16 mouse cellular contexts compared by ENCODE assay signal in genomic region chr8:79490739-79491138, GRCm38 (mm10).
A peak's percentile ranks its signal among the peaks of the same experiment; 100 is the strongest.
DNase-seq lines count a peak whose midpoint lies in the region; ATAC-seq and TF ChIP-seq lines count a peak whose summit lies in the region.
"Had no signal": no experiment of that assay in that cellular context is flagged by ENCODE, and none has a peak within 500 bp of the region (broad histone marks: within the 10 kb centered on the region; RNA-seq: fewer than 3 reads in every experiment).

No protein-coding gene starts in this region.

- H3K27ac ChIP-seq in forebrain, embryonic 13.5 days, result no peak overlapping the region
- no peak overlapping the region for H3K27ac ChIP-seq in forebrain, embryonic 12.5 days
- H3K27ac ChIP-seq in intestine, embryonic 14.5 days (ENCODE audit: low read depth), result peak overlapping the region; percentile 40; the same call in 1 of the 2 replicates
- H3K27ac ChIP-seq in intestine, postnatal 0 days (ENCODE audit: low read depth, low read length), result no peak overlapping the region
- H3K27ac ChIP-seq in midbrain, postnatal 0 days (ENCODE audit: low read depth, low read length), result no peak overlapping the region
- no peak overlapping the region for H3K27ac ChIP-seq in midbrain, embryonic 11.5 days (ENCODE audit: low read depth, low read length)
- no peak overlapping the region for H3K27ac ChIP-seq in neural tube, embryonic 12.5 days
- H3K27ac ChIP-seq: limb, embryonic 13.5 days; liver, embryonic 14.5 days; midbrain, embryonic 12.5 days; stomach, embryonic 15.5 days had no signal

- 16% methylated on average over 4 of the region's 4 CpGs for WGBS in forebrain, embryonic 13.5 days
- 26% methylated on average over 4 of the region's 4 CpGs for WGBS in forebrain, embryonic 12.5 days
- 37% methylated on average over 4 of the region's 4 CpGs for WGBS in intestine, embryonic 14.5 days
- 30% methylated on average over 4 of the region's 4 CpGs for WGBS in intestine, postnatal 0 days
- 16% methylated on average over 4 of the region's 4 CpGs for WGBS in midbrain, postnatal 0 days
- 23% methylated on average over 4 of the region's 4 CpGs for WGBS in midbrain, embryonic 11.5 days
- WGBS in neural tube, embryonic 12.5 days, result 17% methylated on average over 4 of the region's 4 CpGs

- H3K36me3 ChIP-seq in forebrain, embryonic 13.5 days (ENCODE audit: poor library complexity, severe bottlenecking), result no peaks in the 10 kb centered on the region
- H3K36me3 ChIP-seq in forebrain, embryonic 12.5 days (replicated peaks), result no peaks in the 10 kb centered on the region
- no peaks in the 10 kb centered on the region for H3K36me3 ChIP-seq in intestine, embryonic 14.5 days (ENCODE audit: control insufficient read depth, insufficient read depth, low read length)
- no peaks in the 10 kb centered on the region for H3K36me3 ChIP-seq in intestine, postnatal 0 days (ENCODE audit: control insufficient read depth, insufficient read depth)
- no peaks in the 10 kb centered on the region for H3K36me3 ChIP-seq in midbrain, postnatal 0 days (ENCODE audit: insufficient read depth, low read length)
- no peaks in the 10 kb centered on the region for H3K36me3 ChIP-seq in midbrain, embryonic 11.5 days (ENCODE audit: control insufficient read depth, insufficient read depth, low read length)
- no peaks in the 10 kb centered on the region for H3K36me3 ChIP-seq in neural tube, embryonic 12.5 days
- H3K36me3 ChIP-seq: heart, embryonic 12.5 days; limb, embryonic 13.5 days; midbrain, embryonic 12.5 days; stomach, embryonic 15.5 days had no signal

- no peaks in the 10 kb centered on the region for H3K9me3 ChIP-seq in forebrain, embryonic 13.5 days (replicated peaks)
- no peaks in the 10 kb centered on the region for H3K9me3 ChIP-seq in forebrain, embryonic 12.5 days
- H3K9me3 ChIP-seq in intestine, embryonic 14.5 days (ENCODE audit: control insufficient read depth, low read length), result no peaks in the 10 kb centered on the region
- H3K9me3 ChIP-seq in intestine, postnatal 0 days (ENCODE audit: control insufficient read depth), result no peaks in the 10 kb centered on the region
- H3K9me3 ChIP-seq in midbrain, postnatal 0 days (ENCODE audit: low read length), result no peaks in the 10 kb centered on the region
- H3K9me3 ChIP-seq in midbrain, embryonic 11.5 days (ENCODE audit: control insufficient read depth, low read length), result no peaks in the 10 kb centered on the region
- no peaks in the 10 kb centered on the region for H3K9me3 ChIP-seq in neural tube, embryonic 12.5 days
- H3K9me3 ChIP-seq: heart, embryonic 12.5 days; limb, embryonic 13.5 days; midbrain, embryonic 12.5 days; stomach, embryonic 15.5 days had no signal

- no peak overlapping the region for H3K4me2 ChIP-seq in forebrain, embryonic 13.5 days
- H3K4me2 ChIP-seq in forebrain, embryonic 12.5 days, result no peak overlapping the region
- no peak overlapping the region for H3K4me2 ChIP-seq in intestine, embryonic 14.5 days (ENCODE audit: low read length)
- no peak overlapping the region for H3K4me2 ChIP-seq in intestine, postnatal 0 days (replicated peaks; ENCODE audit: low read depth)
- H3K4me2 ChIP-seq in midbrain, postnatal 0 days (ENCODE audit: low read depth, low read length, poor library complexity, severe bottlenecking), result no peak overlapping the region
- H3K4me2 ChIP-seq in midbrain, embryonic 11.5 days, result no peak overlapping the region
- no peak overlapping the region for H3K4me2 ChIP-seq in neural tube, embryonic 12.5 days (replicated peaks)
- H3K4me2 ChIP-seq: heart, embryonic 12.5 days; limb, embryonic 13.5 days; midbrain, embryonic 12.5 days; stomach, embryonic 15.5 days had no signal

- peak; percentile 41 for DNase-seq in intestine, embryonic 14.5 days (ENCODE audit: low spot score)
- DNase-seq in midbrain, postnatal 0 days (ENCODE audit: low spot score), result peak; percentile 36
- no peak for DNase-seq in midbrain, embryonic 11.5 days (ENCODE audit: low spot score, missing footprints)
- DNase-seq in testis, postnatal 10 days (ENCODE audit: low spot score), result no peak
- DNase-seq: gastrocnemius, postnatal 36 days; kidney, adult 11 months had no signal

- H3K4me3 ChIP-seq in forebrain, embryonic 13.5 days, result no peak overlapping the region
- H3K4me3 ChIP-seq in forebrain, embryonic 12.5 days (replicated peaks), result no peak overlapping the region
- no peak overlapping the region for H3K4me3 ChIP-seq in intestine, embryonic 14.5 days (ENCODE audit: low read depth, low read length)
- H3K4me3 ChIP-seq in intestine, postnatal 0 days (ENCODE audit: low read depth, low read length), result no peak overlapping the region
- H3K4me3 ChIP-seq in midbrain, postnatal 0 days (ENCODE audit: low read depth, low read length), result no peak overlapping the region
- no peak overlapping the region for H3K4me3 ChIP-seq in midbrain, embryonic 11.5 days (ENCODE audit: low read depth, low read length)
- H3K4me3 ChIP-seq in neural tube, embryonic 12.5 days, result no peak overlapping the region
- H3K4me3 ChIP-seq: erythroblast, embryonic 14.5 days; heart, embryonic 12.5 days; limb, embryonic 13.5 days; midbrain, embryonic 12.5 days; stomach, embryonic 15.5 days had no signal

- TF ChIP-seq CTCF in intestine, postnatal 0 days (IDR thresholded peaks at IDR 0.05; ENCODE audit: low read depth), result no peak
- TF ChIP-seq CTCF in midbrain, postnatal 0 days (IDR thresholded peaks at IDR 0.05), result no peak

- peaks cover 7% of the 10 kb centered on the region for H3K4me1 ChIP-seq in forebrain, embryonic 13.5 days
- H3K4me1 ChIP-seq in forebrain, embryonic 12.5 days, result peaks cover 5% of the 10 kb centered on the region
- peaks cover 6% of the 10 kb centered on the region; the same call in 1 of the 2 replicates for H3K4me1 ChIP-seq in intestine, embryonic 14.5 days (replicated peaks; ENCODE audit: control insufficient read depth, insufficient read depth, low read length)
- H3K4me1 ChIP-seq in intestine, postnatal 0 days (replicated peaks; ENCODE audit: control insufficient read depth, insufficient read depth, low read length), result no peaks in the 10 kb centered on the region
- no peaks in the 10 kb centered on the region for H3K4me1 ChIP-seq in midbrain, postnatal 0 days (ENCODE audit: insufficient read depth, low read length)
- H3K4me1 ChIP-seq in midbrain, embryonic 11.5 days (ENCODE audit: control insufficient read depth, insufficient read depth, low read length), result no peaks in the 10 kb centered on the region; the same call in 1 of the 2 replicates
- no peaks in the 10 kb centered on the region for H3K4me1 ChIP-seq in neural tube, embryonic 12.5 days
- H3K4me1 ChIP-seq: stomach, embryonic 15.5 days had no signal

- no peak overlapping the region for H3K9ac ChIP-seq in forebrain, embryonic 13.5 days
- no peak overlapping the region for H3K9ac ChIP-seq in forebrain, embryonic 12.5 days
- H3K9ac ChIP-seq in intestine, embryonic 14.5 days (ENCODE audit: low read length), result no peak overlapping the region
- H3K9ac ChIP-seq in intestine, postnatal 0 days (ENCODE audit: low read depth, low read length), result no peak overlapping the region
- no peak overlapping the region for H3K9ac ChIP-seq in midbrain, postnatal 0 days (replicated peaks; ENCODE audit: low read length, poor library complexity, severe bottlenecking)
- no peak overlapping the region for H3K9ac ChIP-seq in midbrain, embryonic 11.5 days (ENCODE audit: low read length)
- no peak overlapping the region for H3K9ac ChIP-seq in neural tube, embryonic 12.5 days
- H3K9ac ChIP-seq: heart, embryonic 12.5 days; limb, embryonic 13.5 days; liver, embryonic 14.5 days; midbrain, embryonic 12.5 days; stomach, embryonic 15.5 days had no signal

- H3K27me3 ChIP-seq in forebrain, embryonic 13.5 days, result no peaks in the 10 kb centered on the region
- no peaks in the 10 kb centered on the region for H3K27me3 ChIP-seq in forebrain, embryonic 12.5 days
- H3K27me3 ChIP-seq in intestine, embryonic 14.5 days (replicated peaks; ENCODE audit: control insufficient read depth, insufficient read depth, low read length), result no peaks in the 10 kb centered on the region
- no peaks in the 10 kb centered on the region for H3K27me3 ChIP-seq in intestine, postnatal 0 days (replicated peaks; ENCODE audit: control insufficient read depth, insufficient read depth, low read length)
- no peaks in the 10 kb centered on the region for H3K27me3 ChIP-seq in midbrain, postnatal 0 days (ENCODE audit: insufficient read depth, low read length)
- no peaks in the 10 kb centered on the region for H3K27me3 ChIP-seq in midbrain, embryonic 11.5 days (ENCODE audit: control insufficient read depth, insufficient read depth, low read length)
- no peaks in the 10 kb centered on the region for H3K27me3 ChIP-seq in neural tube, embryonic 12.5 days (replicated peaks)
- H3K27me3 ChIP-seq: heart, embryonic 12.5 days; limb, embryonic 13.5 days; midbrain, embryonic 12.5 days; stomach, embryonic 15.5 days had no signal

- ATAC-seq in forebrain, embryonic 13.5 days, result peak; percentile 59
- no peak for ATAC-seq in forebrain, embryonic 12.5 days (ENCODE audit: low FRiP score)
- no peak for ATAC-seq in intestine, embryonic 14.5 days (replicated peaks; ENCODE audit: low FRiP score, low TSS enrichment, low read depth)
- no peak for ATAC-seq in intestine, postnatal 0 days
- ATAC-seq in midbrain, postnatal 0 days (ENCODE audit: low FRiP score), result 0 out of 2 replicates have a peak, but pooled peaks have one; percentile 47
- ATAC-seq in midbrain, embryonic 11.5 days (ENCODE audit: low FRiP score), result no peak
- peak; percentile 33; the same call in 1 of the 2 replicates for ATAC-seq in neural tube, embryonic 12.5 days (ENCODE audit: low FRiP score, low read depth)

Comparison
In these comparisons a context has a peak if more than half of its experiments do, and no peak if none do; other contexts are left out.
1. ATAC-seq: peak in forebrain, embryonic 13.5 days (single experiment), midbrain, postnatal 0 days (single experiment) and neural tube, embryonic 12.5 days (single experiment); none in forebrain, embryonic 12.5 days (single experiment), intestine, embryonic 14.5 days (single experiment), intestine, postnatal 0 days (single experiment) and midbrain, embryonic 11.5 days (single experiment).
2. DNase-seq: peak in intestine, embryonic 14.5 days (single experiment) and midbrain, postnatal 0 days (single experiment); none in midbrain, embryonic 11.5 days (single experiment) and testis, postnatal 10 days (single experiment).